Mouse (Mus musculus): Measurements from ENCODE around the gene Nme6. TPM values are rescaled to one million over a fixed set of nuclear protein-coding genes. Genes with fewer than 3 reads are reported as not detected.

Gene Nme6
- total RNA-seq (2023) = 1 to 10 TPM; 5.5 to 6.0 TPM

DNA sequence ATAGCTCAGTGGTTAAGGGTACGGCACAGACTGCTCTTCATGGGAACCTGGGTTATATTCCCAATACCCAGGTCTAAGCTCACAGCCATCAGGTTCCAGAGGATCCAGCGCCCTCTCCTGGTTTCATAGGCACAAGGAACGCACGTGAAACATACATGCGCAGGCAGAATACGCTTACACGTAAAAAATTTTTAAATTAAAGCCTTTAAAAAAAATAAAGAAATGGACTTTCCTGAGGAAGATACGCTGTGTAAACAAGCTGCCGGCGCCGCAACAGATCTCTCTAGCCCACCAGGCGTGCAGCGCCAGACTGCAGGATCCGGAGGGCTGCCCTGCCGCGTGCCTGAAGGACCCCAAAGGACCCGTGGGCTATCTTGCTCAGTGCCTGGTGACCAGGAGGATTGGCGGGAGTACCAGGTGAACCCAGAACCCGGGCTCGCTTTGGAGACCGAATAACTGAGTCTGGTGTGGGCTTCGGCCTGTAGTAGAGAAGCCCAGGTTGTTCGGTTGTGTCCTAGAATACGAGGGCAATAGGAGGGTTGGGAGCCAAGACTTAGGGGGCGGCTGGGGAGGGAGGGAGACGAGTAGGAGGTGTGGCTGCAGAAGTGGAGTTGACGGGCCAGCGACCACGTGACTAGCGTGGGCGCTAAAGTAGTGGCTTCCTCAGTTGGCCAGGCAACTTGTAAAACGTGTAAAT, at the start of gene Nme6:
Gene Nme6, plus strand, starts transcription at position 359 of the 697 bp plus-strand sequence.

DNA sequence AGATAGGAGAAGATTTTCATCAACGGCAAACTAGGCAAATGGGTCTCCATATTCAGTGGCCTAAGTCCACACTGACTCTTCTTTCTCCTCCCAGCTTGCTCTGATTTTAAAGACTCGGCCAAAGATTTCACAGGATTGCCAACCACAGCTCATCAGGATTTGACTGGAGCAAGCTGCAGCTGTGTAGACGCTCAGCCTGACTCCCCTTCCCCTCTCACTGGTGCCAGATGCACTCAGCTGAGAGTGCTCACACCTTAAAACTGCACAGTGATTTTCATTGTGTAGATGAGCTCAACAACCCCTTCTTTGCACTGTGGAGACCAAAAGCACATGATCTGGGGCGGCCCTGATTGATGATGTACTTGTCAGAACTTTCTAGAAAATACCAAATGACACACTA, 42.0 kb upstream of the Nme6 start, which contains the start of gene Fbxw27:
Gene Fbxw27, minus strand, starts transcription at position 101 of the 400 bp plus-strand sequence.

DNA sequence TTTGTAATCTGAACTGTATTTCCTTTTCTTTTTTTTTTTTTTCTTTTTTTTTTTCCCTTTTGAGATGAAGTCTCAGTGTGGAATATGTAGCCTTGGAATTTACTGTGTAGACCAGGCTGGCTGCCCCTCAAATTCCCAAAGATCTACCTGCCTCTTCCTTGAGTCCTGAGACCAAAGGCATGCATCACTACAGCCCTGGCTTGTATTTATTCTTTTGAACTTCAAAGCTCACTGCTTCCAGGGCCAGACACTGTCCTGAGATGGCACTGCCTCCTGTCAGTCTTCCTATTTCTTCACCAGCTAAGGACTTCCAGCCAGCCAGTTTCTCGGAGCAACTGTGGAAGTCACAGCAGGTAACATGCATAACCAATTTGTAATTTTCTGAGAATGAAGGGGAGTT, 20.6 kb upstream of the Nme6 start, which contains the start of gene Spink8:
Gene Spink8, plus strand, starts transcription at position 301 of the 400 bp plus-strand sequence.

DNA sequence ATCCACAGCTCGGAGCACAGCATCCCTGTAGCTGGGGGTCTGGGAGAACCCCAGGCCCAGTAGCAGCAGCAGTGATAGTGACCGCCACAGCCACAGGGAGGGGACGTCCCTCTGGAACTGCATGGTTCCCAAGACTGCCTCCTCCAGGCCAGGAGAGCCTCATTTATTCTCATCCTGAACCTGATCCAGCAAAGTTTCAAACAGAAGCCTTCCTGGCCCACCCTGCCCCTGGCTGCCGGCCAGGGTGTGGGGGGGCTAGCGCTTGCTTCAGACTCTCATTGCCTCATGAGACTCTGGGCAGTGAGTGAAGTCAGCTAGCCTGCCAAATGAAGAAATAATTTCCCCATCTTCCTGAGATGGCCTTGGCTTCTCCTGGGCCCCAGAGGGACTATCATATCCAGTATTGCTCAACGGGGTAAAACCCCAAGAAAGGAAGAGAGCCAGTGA, 16.8 kb downstream of the Nme6 start, which contains the start of gene Camp:
Gene Camp, minus strand, starts transcription at position 306 of the 447 bp plus-strand sequence.

DNA sequence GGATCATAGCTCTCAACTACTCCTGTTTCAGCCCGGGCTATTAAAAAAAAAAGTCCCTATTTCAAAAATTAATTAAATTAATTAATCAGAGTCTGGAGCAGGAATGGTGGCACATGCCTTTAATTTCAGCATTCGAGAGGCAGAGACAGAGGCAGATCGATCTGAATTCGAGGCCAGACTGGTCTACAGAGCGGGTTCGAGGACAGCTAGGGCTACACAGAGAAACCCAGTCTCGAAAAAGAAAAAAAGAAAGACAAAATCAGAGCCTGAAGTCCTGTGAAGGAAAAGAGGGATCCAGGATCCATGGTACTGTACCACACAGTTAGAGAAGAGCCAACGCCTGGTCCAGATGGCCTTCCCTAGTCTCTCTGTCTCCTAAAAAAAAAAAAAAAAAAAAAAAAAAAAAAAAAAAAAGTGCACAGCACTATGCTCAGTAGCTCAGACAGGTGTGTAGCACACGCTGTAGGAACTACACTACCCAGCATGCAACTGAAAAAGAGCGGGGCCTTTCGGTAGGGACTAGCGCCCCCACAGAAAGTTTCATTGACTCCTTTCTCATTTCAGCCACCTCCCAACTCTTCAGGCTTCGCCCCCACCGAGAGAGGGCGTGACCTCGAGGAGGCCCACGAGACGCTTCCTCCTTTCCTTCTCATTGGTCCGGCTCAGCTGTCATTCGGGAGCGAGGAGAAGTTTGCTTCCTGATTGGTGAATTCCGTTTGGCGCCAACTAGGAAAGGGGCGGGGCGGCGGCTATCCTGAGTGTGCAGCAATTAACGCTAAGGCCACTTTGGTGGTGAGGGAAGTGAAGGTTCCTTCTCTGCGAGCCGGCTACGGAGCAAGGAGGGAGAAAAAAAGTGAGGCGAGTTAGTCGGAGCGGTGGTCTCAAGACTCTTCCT, 42.5 kb downstream of the Nme6 start, which contains the start of gene Cdc25a:
Gene Cdc25a, plus strand, starts transcription at position 783 of the 895 bp plus-strand sequence.

Other genes with a start within 250 kb of the Nme6 start
- not detected for gene Fbxw24, start 206.7 kb upstream of the Nme6 start, total RNA-seq (2023)
- gene Fbxw25, start 168.1 kb upstream of the Nme6 start, total RNA-seq (2023) = not detected
- gene Fbxw18, start 130.0 kb upstream of the Nme6 start, total RNA-seq (2023) = not detected
- gene Fbxw26, start 86.7 kb upstream of the Nme6 start, total RNA-seq (2023) = not detected
- gene Fbxw27, start 42.1 kb upstream of the Nme6 start, total RNA-seq (2023) = 1 to 10 TPM in 1 of 2 experiments, not detected in 1; 1.4 TPM
- gene Spink8, start 20.5 kb upstream of the Nme6 start, total RNA-seq (2023) = not detected
- gene Camp, start 16.9 kb downstream of the Nme6 start, total RNA-seq (2023) = 1 to 10 TPM in 1 of 2 experiments, under 1 TPM in 1; 0.68 to 3.2 TPM
- 1 to 10 TPM; 7.1 to 8.1 TPM for gene Cdc25a, start 42.8 kb downstream of the Nme6 start, total RNA-seq (2023)
- 10 to 100 TPM; 77.0 to 81.4 TPM for gene Map4, start 98.7 kb downstream of the Nme6 start, total RNA-seq (2023)